Mouse (Mus musculus): Measurements from ENCODE around the gene Fez2.

- no peak for TF ChIP-seq POLR2A (IDR thresholded peaks at IDR 0.05; ENCODE audit: low read depth, low read length)
- TF ChIP-seq CTCF (IDR thresholded peaks at IDR 0.05; ENCODE audit: extremely low read depth, insufficient read length, insufficient replicate concordance, low read depth, low read length), result no peak
These were observed 14.7 kb downstream of the Fez2 start for GRCm38 (mm10) chr17:78403229-78403628.
